Mouse (Mus musculus): ENCODE data around the gene Sytl3. TPM values are rescaled to one million over a fixed set of nuclear protein-coding genes. Genes with fewer than 3 reads are reported as not detected.

Sytl3 gene
- polyA plus RNA-seq, 1 experiment, result 0.37 TPM

GRCm38 (mm10) chr17:6757902-6758301 is 99.0 kb downstream of the Sytl3 start:
- no peaks in the 10 kb centered on the region for H3K27me3 ChIP-seq (replicated peaks)
- TF ChIP-seq FLI1 (IDR thresholded peaks at IDR 0.05; ENCODE audit: low read length) (no peak), GATA1 (IDR thresholded peaks at IDR 0.05; ENCODE audit: borderline replicate concordance, low read length) (no peak)
- peaks cover 9% of the 10 kb centered on the region; the same call in 1 of the 2 replicates for H3K4me1 ChIP-seq
- H3K9me3 ChIP-seq, result no peaks in the 10 kb centered on the region
- no peak overlapping the region for H3K4me3 ChIP-seq (replicated peaks)
- peaks cover 65% of the 10 kb centered on the region for H3K36me3 ChIP-seq (replicated peaks; ENCODE audit: low read length)

GRCm38 (mm10) chr17:6758845-6759244 is 100.0 kb downstream of the Sytl3 start:
- TF ChIP-seq FLI1 (IDR thresholded peaks at IDR 0.05; ENCODE audit: low read length) (no peak), GATA1 (IDR thresholded peaks at IDR 0.05; ENCODE audit: borderline replicate concordance, low read length) (no peak)

GRCm38 (mm10) chr17:6759717-6760292 is 100.9 kb downstream of the Sytl3 start:
- peaks cover 10% of the 10 kb centered on the region for H3K4me1 ChIP-seq
- TF ChIP-seq GATA1 (IDR thresholded peaks at IDR 0.05; ENCODE audit: borderline replicate concordance, low read length), result no peak
- TF ChIP-seq FLI1 (IDR thresholded peaks at IDR 0.05; ENCODE audit: low read length), result no peak
- H3K27me3 ChIP-seq (replicated peaks), result no peaks in the 10 kb centered on the region
- no peak overlapping the region for H3K4me3 ChIP-seq (replicated peaks)
- peaks cover 46% of the 10 kb centered on the region for H3K36me3 ChIP-seq (replicated peaks; ENCODE audit: low read length)
- no peaks in the 10 kb centered on the region for H3K9me3 ChIP-seq

More at GRCm38 (mm10) chr17:6758845-6759244, 100.0 kb downstream of the Sytl3 start:
- H3K4me1 ChIP-seq, result peaks cover 9% of the 10 kb centered on the region; the same call in 1 of the 2 replicates
- H3K27me3 ChIP-seq (replicated peaks), result no peaks in the 10 kb centered on the region
- peaks cover 55% of the 10 kb centered on the region for H3K36me3 ChIP-seq (replicated peaks; ENCODE audit: low read length)
- no peak overlapping the region for H3K4me3 ChIP-seq (replicated peaks)
- H3K9me3 ChIP-seq, result no peaks in the 10 kb centered on the region

GRCm38 (mm10) chr17:6763513-6764226 is 104.8 kb downstream of the Sytl3 start:
- TF ChIP-seq FLI1 (IDR thresholded peaks at IDR 0.05; ENCODE audit: low read length) (no peak), GATA1 (IDR thresholded peaks at IDR 0.05; ENCODE audit: borderline replicate concordance, low read length) (no peak)
- no peaks in the 10 kb centered on the region for H3K27me3 ChIP-seq (replicated peaks)
- H3K4me3 ChIP-seq (replicated peaks), result no peak overlapping the region
- H3K36me3 ChIP-seq (replicated peaks; ENCODE audit: low read length), result peaks cover 12% of the 10 kb centered on the region
- H3K4me1 ChIP-seq, result peaks cover 33% of the 10 kb centered on the region
- no peaks in the 10 kb centered on the region for H3K9me3 ChIP-seq

GRCm38 (mm10) chr17:6764227-6764593 is 105.3 kb downstream of the Sytl3 start:
- TF ChIP-seq GATA1 (IDR thresholded peaks at IDR 0.05; ENCODE audit: borderline replicate concordance, low read length), result no peak
- TF ChIP-seq FLI1 (IDR thresholded peaks at IDR 0.05; ENCODE audit: low read length), result no peak
- peaks cover 7% of the 10 kb centered on the region for H3K36me3 ChIP-seq (replicated peaks; ENCODE audit: low read length)
- no peak overlapping the region for H3K4me3 ChIP-seq (replicated peaks)
- peaks cover 38% of the 10 kb centered on the region for H3K4me1 ChIP-seq
- H3K27me3 ChIP-seq (replicated peaks), result no peaks in the 10 kb centered on the region
- H3K9me3 ChIP-seq, result no peaks in the 10 kb centered on the region

- Histone ChIP-seq H3K36me3 (replicated peaks; ENCODE audit: low read length) (peaks cover 4% of the 10 kb centered on the region), H3K27me3 (replicated peaks) (no peaks in the 10 kb centered on the region), H3K9me3 (no peaks in the 10 kb centered on the region), H3K4me3 (replicated peaks) (no peak overlapping the region), H3K4me1 (peaks cover 44% of the 10 kb centered on the region)
- TF ChIP-seq GATA1 (IDR thresholded peaks at IDR 0.05; ENCODE audit: borderline replicate concordance, low read length) (no peak), FLI1 (IDR thresholded peaks at IDR 0.05; ENCODE audit: low read length) (no peak)
Measured at GRCm38 (mm10) chr17:6764730-6765129, 105.8 kb downstream of the Sytl3 start.

GRCm38 (mm10) chr17:6765886-6766285 is 107.0 kb downstream of the Sytl3 start:
- TF ChIP-seq FLI1 (IDR thresholded peaks at IDR 0.05; ENCODE audit: low read length), result no peak
- no peak for TF ChIP-seq GATA1 (IDR thresholded peaks at IDR 0.05; ENCODE audit: borderline replicate concordance, low read length)
- Histone ChIP-seq H3K4me3 (replicated peaks) (no peak overlapping the region), H3K4me1 (peaks cover 49% of the 10 kb centered on the region), H3K27me3 (replicated peaks) (no peaks in the 10 kb centered on the region), H3K9me3 (no peaks in the 10 kb centered on the region), H3K36me3 (replicated peaks; ENCODE audit: low read length) (peaks cover 4% of the 10 kb centered on the region)

- Histone ChIP-seq H3K27me3 (replicated peaks) (no peaks in the 10 kb centered on the region), H3K4me3 (replicated peaks) (no peak overlapping the region), H3K4me1 (peaks cover 57% of the 10 kb centered on the region), H3K9me3 (no peaks in the 10 kb centered on the region), H3K36me3 (replicated peaks; ENCODE audit: low read length) (peaks cover 4% of the 10 kb centered on the region)
- TF ChIP-seq GATA1 (IDR thresholded peaks at IDR 0.05; ENCODE audit: borderline replicate concordance, low read length) (no peak), FLI1 (IDR thresholded peaks at IDR 0.05; ENCODE audit: low read length) (no peak)
Measured at GRCm38 (mm10) chr17:6766823-6767222, 107.9 kb downstream of the Sytl3 start.

- Histone ChIP-seq H3K4me3 (replicated peaks) (no peak overlapping the region), H3K36me3 (replicated peaks; ENCODE audit: low read length) (peaks cover 4% of the 10 kb centered on the region), H3K4me1 (peaks cover 67% of the 10 kb centered on the region), H3K9me3 (no peaks in the 10 kb centered on the region), H3K27me3 (replicated peaks) (no peaks in the 10 kb centered on the region)
- TF ChIP-seq GATA1 (IDR thresholded peaks at IDR 0.05; ENCODE audit: borderline replicate concordance, low read length) (no peak), FLI1 (IDR thresholded peaks at IDR 0.05; ENCODE audit: low read length) (no peak)
Measured at GRCm38 (mm10) chr17:6767771-6768170, 108.9 kb downstream of the Sytl3 start.

- Histone ChIP-seq H3K36me3 (replicated peaks; ENCODE audit: low read length) (peaks cover 5% of the 10 kb centered on the region), H3K4me1 (peaks cover 72% of the 10 kb centered on the region), H3K4me3 (replicated peaks) (no peak overlapping the region), H3K27me3 (replicated peaks) (no peaks in the 10 kb centered on the region), H3K9me3 (no peaks in the 10 kb centered on the region)
- TF ChIP-seq GATA1 (IDR thresholded peaks at IDR 0.05; ENCODE audit: borderline replicate concordance, low read length), result no peak
- no peak for TF ChIP-seq FLI1 (IDR thresholded peaks at IDR 0.05; ENCODE audit: low read length)
Measured at GRCm38 (mm10) chr17:6768301-6768788, 109.5 kb downstream of the Sytl3 start.
